Mouse (Mus musculus) lung, postnatal 0 days (tissue): Measurements from ENCODE around the gene Ptpn4. TPM values are rescaled to one million over a fixed set of nuclear protein-coding genes. Genes with fewer than 3 reads are reported as not detected.
A peak's percentile ranks its signal among the peaks of the same experiment; 100 is the strongest.

Source experiments
- ATAC-seq: fragments of 200-750 bp; cut with Nextera tagmentation; 2 replicates; pipeline ENCODE4 v1.8.0; 2017; ENCODE audit warnings: moderate library complexity
- DNase-seq: peaks from one replicate; pipeline ENCODE4 v3.0.0-alpha.2; 2016; ENCODE audit warnings: low spot score
- H3K27ac ChIP-seq: fragments of 300-500 bp; sonication (generic); 2 replicates; pipeline ENCODE4 v1.5.1; 2014; ENCODE audit warnings: antibody characterized with exemption, mild to moderate bottlenecking, low read length, mixed read lengths
- H3K27me3 ChIP-seq: fragments of 300-500 bp; sonication (generic); replicated peaks from 2 replicates; pipeline ENCODE4 v1.6.1; 2014; ENCODE audit warnings: low read length, mixed read lengths; ENCODE audit not compliant: insufficient read depth
- H3K36me3 ChIP-seq: fragments of 300-500 bp; sonication (generic); 2 replicates; pipeline ENCODE4 v1.6.1; 2014; ENCODE audit warnings: low read length, mixed read lengths; ENCODE audit not compliant: insufficient read depth
- H3K4me1 ChIP-seq: fragments of 300-500 bp; sonication (generic); 2 replicates; pipeline ENCODE4 v1.6.1; 2014; ENCODE audit warnings: antibody characterized with exemption, low read depth, low read length, mixed read lengths; ENCODE audit not compliant: insufficient read depth
- H3K4me2 ChIP-seq: fragments of 300-500 bp; sonication (generic); replicated peaks from 2 replicates; pipeline ENCODE4 v1.6.1; 2014; ENCODE audit warnings: low read depth, mild to moderate bottlenecking, low read length, moderate library complexity, mixed read lengths
- H3K4me3 ChIP-seq: fragments of 300-500 bp; sonication (generic); 2 replicates; pipeline ENCODE4 v1.5.1; 2014; ENCODE audit warnings: low read depth, low read length
- H3K9ac ChIP-seq: fragments of 300-500 bp; sonication (generic); replicated peaks from 2 replicates; pipeline ENCODE4 v1.6.1; 2014; ENCODE audit warnings: low read depth, mild to moderate bottlenecking
- H3K9me3 ChIP-seq: fragments of 300-500 bp; sonication (generic); 2 replicates; pipeline ENCODE4 v1.6.1; 2016; ENCODE audit warnings: low read length, mixed read lengths
- CTCF ChIP-seq: IDR thresholded peaks from 2 replicates; pipeline ENCODE4 v1.5.1; 2016; ENCODE audit warnings: antibody characterized with exemption, mild to moderate bottlenecking
- EP300 ChIP-seq: IDR thresholded peaks from 2 replicates; pipeline ENCODE4 v1.6.1; 2016; ENCODE audit warnings: antibody characterized with exemption, mild to moderate bottlenecking, control low read depth
- WGBS: fragments of 180-500 bp; shearing (Covaris S2); extraction: QIAGEN DNeasy Blood & Tissue Kit; methylation state at CpG from one replicate; pipeline ENCODE4 v1.1.7; 2014; 5-methylcytosine and 5-hydroxymethylcytosine counted together
- polyA plus RNA-seq: library from polyadenylated mRNA; unstranded; fragments of >200 nt; fragmentation: Nextera tagmentation; extraction: Ambion mirVana; gene quantifications from 2 replicates; pipeline ENCODE4 v1.2.1, GENCODE M21; 2015

The Ptpn4 gene
- polyA plus RNA-seq, 1 experiment from 2014 or later, result 4.8 TPM

- Histone ChIP-seq H3K36me3 (no peaks in the 10 kb centered on the region), H3K4me3 (no peak overlapping the region), H3K27ac (no peak overlapping the region), H3K27me3 (no peaks in the 10 kb centered on the region), H3K4me2 (no peak overlapping the region), H3K9ac (no peak overlapping the region), H3K4me1 (no peaks in the 10 kb centered on the region), H3K9me3 (no peaks in the 10 kb centered on the region)
- TF ChIP-seq EP300 (no peak), CTCF (no peak)
- ATAC-seq, result no peak
- DNase-seq, result no peak
- 94% methylated on average over 1 of the region's 1 CpGs for WGBS
These were observed 9.3 kb downstream of the Ptpn4 start for GRCm38 (mm10) chr1:119828160-119828559.

- Histone ChIP-seq H3K27me3 (no peaks in the 10 kb centered on the region), H3K36me3 (no peaks in the 10 kb centered on the region), H3K9ac (no peak overlapping the region), H3K27ac (no peak overlapping the region), H3K4me2 (no peak overlapping the region), H3K9me3 (no peaks in the 10 kb centered on the region), H3K4me3 (no peak overlapping the region), H3K4me1 (no peaks in the 10 kb centered on the region)
- peak; percentile 28; the same call in 1 of the 2 replicates for ATAC-seq
- 42% methylated on average over 1 of the region's 1 CpGs for WGBS
- peak; percentile 84 for DNase-seq
- TF ChIP-seq CTCF (peak; percentile 72), EP300 (0 out of 2 replicates have a peak, but pooled peaks have one; percentile 14)
These were observed 18.7 kb downstream of the Ptpn4 start for GRCm38 (mm10) chr1:119818704-119819103.

- Histone ChIP-seq H3K9ac (no peak overlapping the region), H3K36me3 (no peaks in the 10 kb centered on the region), H3K4me3 (no peak overlapping the region), H3K9me3 (no peaks in the 10 kb centered on the region), H3K4me1 (no peaks in the 10 kb centered on the region), H3K27me3 (no peaks in the 10 kb centered on the region), H3K4me2 (no peak overlapping the region), H3K27ac (no peak overlapping the region)
- DNase-seq (no peak), ATAC-seq (no peak)
- 84% methylated on average over 1 of the region's 1 CpGs for WGBS
- TF ChIP-seq CTCF, result no peak
- no peak for TF ChIP-seq EP300
These were observed 29.7 kb downstream of the Ptpn4 start for GRCm38 (mm10) chr1:119807707-119808106.

GRCm38 (mm10) chr1:119805984-119806383 is 31.4 kb downstream of the Ptpn4 start:
- TF ChIP-seq CTCF, result no peak
- TF ChIP-seq EP300, result no peak
- no peak overlapping the region for H3K27ac ChIP-seq
- ATAC-seq (no peak), DNase-seq (no peak)
- H3K36me3 ChIP-seq, result no peaks in the 10 kb centered on the region
- no peaks in the 10 kb centered on the region for H3K9me3 ChIP-seq
- H3K9ac ChIP-seq, result no peak overlapping the region
- H3K4me3 ChIP-seq, result no peak overlapping the region
- no peaks in the 10 kb centered on the region for H3K27me3 ChIP-seq
- H3K4me2 ChIP-seq, result no peak overlapping the region
- H3K4me1 ChIP-seq, result no peaks in the 10 kb centered on the region
- 91% methylated on average over 2 of the region's 2 CpGs for WGBS

- DNase-seq, result no peak
- Histone ChIP-seq H3K36me3 (no peaks in the 10 kb centered on the region), H3K27ac (no peak overlapping the region), H3K4me1 (no peaks in the 10 kb centered on the region), H3K4me3 (no peak overlapping the region), H3K4me2 (no peak overlapping the region), H3K9me3 (no peaks in the 10 kb centered on the region), H3K9ac (no peak overlapping the region), H3K27me3 (no peaks in the 10 kb centered on the region)
- 28% methylated on average over 1 of the region's 1 CpGs for WGBS
- TF ChIP-seq EP300 (no peak), CTCF (no peak)
- ATAC-seq, result no peak
These were observed 32.8 kb downstream of the Ptpn4 start for GRCm38 (mm10) chr1:119804586-119804985.

GRCm38 (mm10) chr1:119795174-119795573 is 42.2 kb downstream of the Ptpn4 start:
- Histone ChIP-seq H3K27me3 (no peaks in the 10 kb centered on the region), H3K4me3 (no peak overlapping the region), H3K9me3 (no peaks in the 10 kb centered on the region), H3K27ac (no peak overlapping the region), H3K36me3 (no peaks in the 10 kb centered on the region), H3K4me1 (no peaks in the 10 kb centered on the region; the same call in 1 of the 2 replicates), H3K4me2 (no peak overlapping the region), H3K9ac (no peak overlapping the region)
- ATAC-seq (no peak), DNase-seq (no peak)
- TF ChIP-seq EP300 (no peak), CTCF (no peak)

- Histone ChIP-seq H3K4me2 (no peak overlapping the region), H3K4me3 (no peak overlapping the region), H3K36me3 (no peaks in the 10 kb centered on the region), H3K9me3 (no peaks in the 10 kb centered on the region), H3K27me3 (no peaks in the 10 kb centered on the region), H3K4me1 (no peaks in the 10 kb centered on the region; the same call in 1 of the 2 replicates), H3K27ac (no peak overlapping the region), H3K9ac (no peak overlapping the region)
- ATAC-seq, result no peak
- DNase-seq, result no peak
- 95% methylated on average over 1 of the region's 1 CpGs for WGBS
- TF ChIP-seq CTCF (no peak), EP300 (no peak)
These were observed 43.1 kb downstream of the Ptpn4 start for GRCm38 (mm10) chr1:119794342-119794741.
